Mouse (Mus musculus): ENCODE data around the gene Mpg. TPM values are rescaled to one million over a fixed set of nuclear protein-coding genes. Genes with fewer than 3 reads are reported as not detected.

The Mpg gene
- polyA plus RNA-seq, 1 experiment = 20.7 TPM

DNA sequence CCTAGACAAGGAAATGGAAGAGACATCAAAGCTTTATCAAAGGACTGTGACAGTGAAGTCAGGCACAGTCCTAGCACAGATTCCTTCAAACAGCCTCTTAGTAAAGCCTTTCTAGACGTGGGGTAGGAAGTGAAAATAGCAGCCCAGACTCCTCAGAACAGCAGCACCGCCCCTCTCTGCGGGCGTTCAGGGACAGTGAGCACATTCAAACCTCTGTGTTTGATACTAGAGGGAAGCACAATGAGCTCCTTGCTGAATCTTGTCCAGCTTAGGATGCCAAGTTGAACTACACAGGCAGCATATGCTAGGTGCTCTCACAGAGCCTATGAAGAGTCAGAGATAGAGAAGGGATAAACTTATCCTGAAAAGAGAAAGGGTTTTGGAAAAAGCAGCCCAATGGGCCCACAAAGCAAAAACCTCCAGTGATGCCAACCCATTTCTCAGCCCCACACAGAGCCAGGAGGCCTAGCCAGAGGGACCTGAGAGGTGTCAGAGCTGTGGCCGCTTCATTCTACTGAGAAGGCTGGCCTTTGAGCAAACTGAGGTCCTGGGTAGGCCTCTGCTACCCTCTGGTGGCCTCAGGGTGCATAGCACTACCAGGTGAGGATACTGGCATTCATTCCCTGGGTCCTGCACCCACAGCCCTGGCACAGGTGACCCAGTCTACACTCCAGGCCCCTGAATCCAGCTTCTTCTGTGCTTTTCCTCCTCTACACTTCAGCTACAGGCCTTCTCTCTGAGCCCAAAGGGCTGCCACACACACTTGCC is 12.0 kb downstream of the Mpg start:
- no peaks in the 10 kb centered on the region for H3K4me1 ChIP-seq (ENCODE audit: control insufficient read depth, insufficient read depth, low read length)
- H3K4me3 ChIP-seq (ENCODE audit: insufficient read depth, low read length) = no peak overlapping the region
- no peak overlapping the region for H3K27ac ChIP-seq (ENCODE audit: insufficient read depth, low read length)
- TF ChIP-seq POLR2A (IDR thresholded peaks at IDR 0.05; ENCODE audit: low read depth, low read length) (no peak), CTCF (IDR thresholded peaks at IDR 0.05; ENCODE audit: borderline replicate concordance, insufficient read depth, low read length) (peak; percentile 94)

DNA sequence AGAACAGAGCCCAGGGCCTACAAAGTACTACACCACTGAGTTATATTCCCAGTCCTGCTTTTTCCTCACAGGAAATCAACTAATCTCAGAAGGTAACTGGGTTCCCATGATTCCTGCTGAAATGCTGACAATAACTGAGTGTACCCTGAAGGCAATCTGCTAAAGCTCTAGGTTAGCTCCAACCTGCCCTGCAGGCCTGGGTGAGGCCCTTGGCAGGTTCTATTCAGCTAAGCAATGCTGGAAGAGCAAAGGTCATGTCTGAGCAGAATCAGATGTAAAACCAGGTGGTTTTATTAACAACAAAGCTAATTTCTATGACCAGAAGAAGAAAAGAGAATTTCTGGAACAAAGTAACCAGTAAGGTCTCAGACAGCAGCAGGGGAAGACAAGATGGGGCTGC is 15.1 kb downstream of the Mpg start:
- H3K4me1 ChIP-seq (ENCODE audit: control insufficient read depth, insufficient read depth, low read length) = no peaks in the 10 kb centered on the region
- H3K27ac ChIP-seq (ENCODE audit: insufficient read depth, low read length) = no peak overlapping the region
- TF ChIP-seq POLR2A (IDR thresholded peaks at IDR 0.05; ENCODE audit: low read depth, low read length) (no peak), CTCF (IDR thresholded peaks at IDR 0.05; ENCODE audit: borderline replicate concordance, insufficient read depth, low read length) (no peak)
- no peak overlapping the region for H3K4me3 ChIP-seq (ENCODE audit: insufficient read depth, low read length)

DNA sequence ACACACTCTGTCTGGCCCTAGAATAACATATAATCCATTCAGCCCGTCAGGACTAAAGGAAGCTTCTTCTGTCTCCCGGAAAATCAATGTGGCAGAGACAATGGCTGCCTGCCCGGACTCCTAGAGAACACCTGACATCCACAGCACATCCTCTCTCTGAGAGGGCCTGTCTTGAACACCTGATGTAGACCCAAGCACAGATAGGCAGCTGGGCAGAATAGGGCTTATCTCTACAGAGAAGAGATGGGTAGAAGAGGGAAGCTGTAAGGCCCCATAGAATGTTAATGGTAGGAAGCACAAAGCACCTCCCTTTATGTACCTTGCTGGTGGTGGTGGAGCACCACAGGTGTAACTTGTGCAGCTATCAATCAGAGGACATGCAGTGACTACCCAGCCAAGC is 15.9 kb downstream of the Mpg start:
- Histone ChIP-seq H3K4me1 (ENCODE audit: control insufficient read depth, insufficient read depth, low read length) (no peaks in the 10 kb centered on the region), H3K4me3 (ENCODE audit: insufficient read depth, low read length) (no peak overlapping the region), H3K27ac (ENCODE audit: insufficient read depth, low read length) (no peak overlapping the region)
- TF ChIP-seq POLR2A (IDR thresholded peaks at IDR 0.05; ENCODE audit: low read depth, low read length) = no peak
- no peak for TF ChIP-seq CTCF (IDR thresholded peaks at IDR 0.05; ENCODE audit: borderline replicate concordance, insufficient read depth, low read length)

DNA sequence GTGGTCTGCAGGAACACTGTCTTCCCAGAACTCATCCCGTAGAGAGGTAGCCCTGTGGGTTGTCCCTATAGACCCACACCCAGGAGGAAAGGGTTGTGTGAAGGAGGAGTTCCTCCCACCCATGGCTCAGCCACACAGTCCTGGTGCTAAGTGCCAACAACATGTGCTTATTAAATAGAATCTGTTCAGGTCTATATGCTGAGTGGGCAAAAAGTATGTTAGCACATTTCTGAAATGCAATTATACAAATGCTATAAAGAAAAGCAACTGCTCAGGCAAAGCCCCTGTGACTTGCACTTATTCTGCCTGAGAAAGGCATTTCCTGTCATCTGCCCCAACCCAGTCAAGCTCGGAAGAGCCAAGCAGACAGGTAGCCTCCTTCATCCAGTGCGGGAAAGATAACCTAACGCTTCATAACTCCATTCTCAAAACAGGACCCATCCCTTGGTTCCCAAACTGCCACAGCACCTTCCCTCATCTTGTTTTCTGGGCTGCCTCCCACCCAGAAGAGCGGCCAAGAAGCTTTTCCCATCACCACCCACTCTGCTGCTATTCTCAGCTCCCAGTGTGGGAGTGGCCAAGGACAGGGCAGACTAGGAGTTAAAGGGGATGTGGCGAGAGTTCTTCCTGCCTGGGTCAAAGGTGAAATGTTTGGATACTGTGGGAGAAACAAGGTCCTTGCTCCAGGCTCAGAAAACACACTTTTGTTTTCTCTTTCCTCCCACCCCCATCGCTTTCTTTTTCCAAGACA is 17.1 kb downstream of the Mpg start:
- Histone ChIP-seq H3K4me1 (ENCODE audit: control insufficient read depth, insufficient read depth, low read length) (no peaks in the 10 kb centered on the region), H3K4me3 (ENCODE audit: insufficient read depth, low read length) (no peak overlapping the region), H3K27ac (ENCODE audit: insufficient read depth, low read length) (no peak overlapping the region)
- TF ChIP-seq CTCF (IDR thresholded peaks at IDR 0.05; ENCODE audit: borderline replicate concordance, insufficient read depth, low read length) (no peak), POLR2A (IDR thresholded peaks at IDR 0.05; ENCODE audit: low read depth, low read length) (no peak)

DNA sequence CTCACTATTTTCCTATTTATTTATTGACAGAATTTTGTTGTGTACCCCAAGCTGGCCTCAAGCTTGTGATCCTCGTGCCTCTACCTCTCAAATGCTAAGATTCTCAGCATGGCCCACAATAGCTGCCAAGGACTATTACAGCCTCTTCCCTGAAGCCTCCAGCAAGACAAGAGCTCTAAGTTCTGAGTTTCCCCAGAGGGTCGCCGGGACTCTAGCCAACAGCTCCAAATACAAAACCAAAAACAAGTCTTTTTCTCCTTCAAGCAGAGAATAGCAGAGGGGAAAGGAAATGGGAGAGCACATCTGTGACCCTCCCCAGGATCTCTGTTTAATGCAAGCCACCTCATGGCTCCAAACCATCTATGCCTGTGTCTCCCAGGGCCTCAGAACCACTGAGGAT is 17.8 kb downstream of the Mpg start:
- no peak overlapping the region for H3K4me3 ChIP-seq (ENCODE audit: insufficient read depth, low read length)
- no peak overlapping the region for H3K27ac ChIP-seq (ENCODE audit: insufficient read depth, low read length)
- no peak for TF ChIP-seq CTCF (IDR thresholded peaks at IDR 0.05; ENCODE audit: borderline replicate concordance, insufficient read depth, low read length)
- no peak for TF ChIP-seq POLR2A (IDR thresholded peaks at IDR 0.05; ENCODE audit: low read depth, low read length)
- H3K4me1 ChIP-seq (ENCODE audit: control insufficient read depth, insufficient read depth, low read length) = no peaks in the 10 kb centered on the region

DNA sequence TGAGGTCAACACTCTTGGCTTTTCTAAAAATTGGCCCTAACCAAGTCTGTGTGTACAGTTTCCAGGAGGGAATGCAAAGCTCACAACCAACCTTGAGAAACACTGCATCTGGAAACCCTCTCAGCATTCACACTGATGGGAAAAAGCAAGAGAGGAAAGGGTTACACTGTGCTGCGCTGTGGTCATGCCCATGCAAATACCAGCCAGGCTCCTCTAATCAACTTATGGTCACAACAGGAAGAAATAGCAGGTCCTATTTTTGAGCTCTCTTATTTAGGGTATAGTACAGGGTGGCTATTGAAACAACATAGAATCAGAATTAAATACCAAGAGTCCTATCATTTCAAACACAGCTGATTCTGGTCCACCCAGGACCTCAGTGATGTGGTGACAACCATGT is 18.3 kb downstream of the Mpg start:
- Histone ChIP-seq H3K4me1 (ENCODE audit: control insufficient read depth, insufficient read depth, low read length) (no peaks in the 10 kb centered on the region), H3K4me3 (ENCODE audit: insufficient read depth, low read length) (no peak overlapping the region), H3K27ac (ENCODE audit: insufficient read depth, low read length) (no peak overlapping the region)
- no peak for TF ChIP-seq POLR2A (IDR thresholded peaks at IDR 0.05; ENCODE audit: low read depth, low read length)
- TF ChIP-seq CTCF (IDR thresholded peaks at IDR 0.05; ENCODE audit: borderline replicate concordance, insufficient read depth, low read length) = no peak

DNA sequence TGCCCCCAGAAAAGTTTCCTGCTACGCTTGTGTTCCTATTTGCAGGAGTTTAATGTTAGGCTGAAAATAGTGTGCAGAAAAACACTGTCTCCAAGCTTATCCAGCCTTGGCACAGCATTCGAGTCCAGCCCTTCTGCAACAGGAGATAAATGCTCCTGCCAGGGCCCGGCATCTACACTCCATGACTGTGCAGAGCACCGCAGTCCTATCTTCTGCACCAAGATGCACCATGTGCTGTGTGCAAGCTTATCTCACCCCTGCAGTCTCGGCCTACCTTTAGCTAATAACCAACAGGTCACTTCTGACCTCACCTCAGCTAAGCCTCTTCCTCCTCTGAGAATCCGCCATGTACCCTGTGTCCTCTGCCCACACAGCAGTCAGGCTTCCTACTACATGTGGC is 19.3 kb downstream of the Mpg start:
- H3K27ac ChIP-seq (ENCODE audit: insufficient read depth, low read length) = no peak overlapping the region
- TF ChIP-seq POLR2A (IDR thresholded peaks at IDR 0.05; ENCODE audit: low read depth, low read length) (no peak), CTCF (IDR thresholded peaks at IDR 0.05; ENCODE audit: borderline replicate concordance, insufficient read depth, low read length) (no peak)
- H3K4me3 ChIP-seq (ENCODE audit: insufficient read depth, low read length) = no peak overlapping the region
- H3K4me1 ChIP-seq (ENCODE audit: control insufficient read depth, insufficient read depth, low read length) = no peaks in the 10 kb centered on the region

DNA sequence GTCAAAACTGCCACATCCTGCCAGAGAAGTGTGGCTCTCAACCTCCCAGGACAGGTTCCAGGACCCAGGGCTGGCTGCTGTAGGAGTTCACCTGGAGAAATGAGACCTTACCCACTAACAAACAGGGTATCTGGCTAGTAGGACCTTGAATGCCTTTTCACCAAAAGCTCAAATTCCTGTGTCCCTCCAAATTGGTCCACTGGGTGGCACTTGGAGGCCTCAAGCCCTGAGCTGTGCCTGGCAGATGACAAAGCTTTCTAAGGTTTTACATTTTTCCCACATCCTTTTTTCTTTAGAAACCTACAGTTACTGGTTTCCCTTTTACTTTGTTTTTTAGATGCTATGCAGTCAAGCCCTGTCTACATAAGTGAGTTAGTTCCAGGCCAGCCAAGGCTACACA is 20.8 kb downstream of the Mpg start:
- H3K4me1 ChIP-seq (ENCODE audit: control insufficient read depth, insufficient read depth, low read length) = peaks cover 9% of the 10 kb centered on the region
- no peak overlapping the region for H3K4me3 ChIP-seq (ENCODE audit: insufficient read depth, low read length)
- TF ChIP-seq POLR2A (IDR thresholded peaks at IDR 0.05; ENCODE audit: low read depth, low read length) = no peak
- TF ChIP-seq CTCF (IDR thresholded peaks at IDR 0.05; ENCODE audit: borderline replicate concordance, insufficient read depth, low read length) = no peak
- no peak overlapping the region for H3K27ac ChIP-seq (ENCODE audit: insufficient read depth, low read length)

DNA sequence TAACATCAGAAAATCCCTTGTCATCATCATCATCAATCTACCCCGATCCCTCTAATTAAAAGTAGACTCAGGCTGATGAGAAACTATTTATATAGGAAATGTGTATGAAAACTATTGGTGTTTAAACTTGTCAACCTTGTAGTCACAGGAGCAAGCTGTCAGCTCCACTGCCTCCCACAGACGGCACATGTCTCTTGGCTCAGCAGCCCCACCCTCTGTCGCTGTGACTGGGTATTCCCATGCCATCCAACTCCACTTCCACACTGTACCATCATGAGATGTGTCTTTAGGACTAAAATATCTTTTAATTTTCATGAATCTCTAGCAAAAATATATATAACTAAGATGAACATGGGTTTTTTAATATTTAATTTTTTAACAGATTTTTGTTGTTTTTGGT is 22.0 kb downstream of the Mpg start:
- TF ChIP-seq CTCF (IDR thresholded peaks at IDR 0.05; ENCODE audit: borderline replicate concordance, insufficient read depth, low read length) = no peak
- TF ChIP-seq POLR2A (IDR thresholded peaks at IDR 0.05; ENCODE audit: low read depth, low read length) = no peak
- Histone ChIP-seq H3K4me3 (ENCODE audit: insufficient read depth, low read length) (no peak overlapping the region), H3K27ac (ENCODE audit: insufficient read depth, low read length) (no peak overlapping the region), H3K4me1 (ENCODE audit: control insufficient read depth, insufficient read depth, low read length) (peaks cover 9% of the 10 kb centered on the region)

Measured in embryonic fibroblast, embryonic 13.5 days (primary cell).